Mouse (Mus musculus) embryo, embryonic 11.5 days (tissue): ENCODE results near the gene Vps29.
A peak's percentile ranks its signal among the peaks of the same experiment; 100 is the strongest.

Experiments
- DNase-seq: peaks from one replicate; pipeline ENCODE4 v3.0.0-alpha.2; 2012; ENCODE audit warnings: low read depth, low spot score

Vps29 gene

GRCm38 (mm10) chr5:122336554-122337294 lies 17.4 kb upstream of the Vps29 start:
- no peak for DNase-seq

GRCm38 (mm10) chr5:122342874-122343273 lies 11.3 kb upstream of the Vps29 start:
- no peak for DNase-seq

- no peak for DNase-seq
Observed at GRCm38 (mm10) chr5:122343768-122344167, 10.4 kb upstream of the Vps29 start.

GRCm38 (mm10) chr5:122344260-122344659 lies 9.9 kb upstream of the Vps29 start:
- DNase-seq, result peak; percentile 62

GRCm38 (mm10) chr5:122345777-122346176 lies 8.4 kb upstream of the Vps29 start:
- no peak for DNase-seq

GRCm38 (mm10) chr5:122354492-122355067 lies 411 bp downstream of the Vps29 start:
- DNase-seq, result no peak

GRCm38 (mm10) chr5:122371591-122372191 lies 17.5 kb downstream of the Vps29 start, which contains the start of gene Gpn3:
Gpn3 (plus strand) TSS chr5:122371876.
- no peak for DNase-seq

GRCm38 (mm10) chr5:122372192-122372769 lies 18.1 kb downstream of the Vps29 start, which contains the start of gene Fam216a:
Fam216a (minus strand) TSS chr5:122372364.
- DNase-seq, result peak; percentile 99

- DNase-seq, result no peak
Observed at GRCm38 (mm10) chr5:122372878-122373277, 18.7 kb downstream of the Vps29 start.

GRCm38 (mm10) chr5:122377101-122377833 lies 23.1 kb downstream of the Vps29 start:
- DNase-seq, result no peak

GRCm38 (mm10) chr5:122378171-122378570 lies 24.0 kb downstream of the Vps29 start:
- DNase-seq, result no peak

GRCm38 (mm10) chr5:122379374-122380155 lies 25.4 kb downstream of the Vps29 start:
- DNase-seq, result no peak

GRCm38 (mm10) chr5:122390006-122390405 lies 35.8 kb downstream of the Vps29 start:
- no peak for DNase-seq

GRCm38 (mm10) chr5:122390671-122391070 lies 36.5 kb downstream of the Vps29 start:
- no peak for DNase-seq

GRCm38 (mm10) chr5:122391178-122391785 lies 37.1 kb downstream of the Vps29 start:
- DNase-seq, result no peak

- DNase-seq, result peak; percentile 90
Observed at GRCm38 (mm10) chr5:122391786-122392180, 37.6 kb downstream of the Vps29 start, which contains the start of gene Arpc3. Arpc3 (plus strand) TSS chr5:122391878.

- DNase-seq, result no peak
Observed at GRCm38 (mm10) chr5:122392227-122393004, 38.2 kb downstream of the Vps29 start.

- peak; percentile 64 for DNase-seq
Observed at GRCm38 (mm10) chr5:122393887-122394286, 39.7 kb downstream of the Vps29 start.

GRCm38 (mm10) chr5:122396791-122397190 lies 42.6 kb downstream of the Vps29 start:
- no peak for DNase-seq

GRCm38 (mm10) chr5:122397495-122397894 lies 43.3 kb downstream of the Vps29 start:
- DNase-seq, result no peak
